Mouse (Mus musculus) ES-Bruce4 (cell line): ENCODE results near the gene Wbp2.

Source experiments
- EP300 ChIP-seq: IDR thresholded peaks from 2 replicates; pipeline ENCODE4 v1.6.1; 2011; ENCODE audit warnings: low read depth, low read length; ENCODE audit not compliant: insufficient read depth
- POLR2A ChIP-seq: IDR thresholded peaks from one replicate; pipeline ENCODE4 v1.8.1; 2011; ENCODE audit warnings: low read length; ENCODE audit not compliant: insufficient read depth

DNA sequence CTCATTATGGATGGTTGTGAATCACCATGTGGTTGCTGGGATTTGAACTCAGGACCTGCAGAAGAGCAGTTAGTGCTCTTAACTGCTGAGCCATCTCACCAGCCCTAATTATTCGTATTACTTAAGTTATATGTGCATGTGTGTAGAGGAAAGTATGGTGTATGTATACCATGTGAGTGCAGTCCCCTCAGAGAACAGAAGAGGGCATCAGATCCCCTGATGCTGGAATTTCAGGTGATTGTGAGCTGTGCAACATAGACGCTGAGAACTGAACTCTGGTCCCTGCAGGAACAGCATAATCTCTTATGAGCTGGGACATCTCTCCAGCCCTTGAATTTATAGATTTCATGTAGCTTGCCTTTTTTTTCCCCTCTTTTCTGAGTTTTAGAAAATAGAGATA lies 45.0 kb downstream of the Wbp2 start:
- TF ChIP-seq POLR2A (no peak), EP300 (no peak)
